Mouse (Mus musculus): ENCODE measurements at regions not wholly inside any gene's neighbourhood (a gene's known extent, or its start where the extent isn't known, plus 50 kb on each side); places are given as distances from the start of the nearest gene placed in this dataset.

GRCm38 (mm10) chr7:70748345-70748744 is 381.8 kb upstream of the Nr2f2 start:
- TF ChIP-seq ZNF384 (IDR thresholded peaks at IDR 0.05; ENCODE audit: low read depth, low read length) = no peak
- no peak for TF ChIP-seq MAFK (IDR thresholded peaks at IDR 0.05; ENCODE audit: insufficient read depth, low read depth, low read length)
- TF ChIP-seq CHD2 (IDR thresholded peaks at IDR 0.05; ENCODE audit: low read depth, low read length) = no peak
